Mouse (Mus musculus) spleen, adult 18-20 months (tissue): ENCODE data around the gene Zfp512b.

ENCODE experiments used
- DNase-seq, 2 experiments: peaks; one replicate each; pipeline ENCODE4 v3.0.0; 2022; ENCODE audit warnings: mixed read lengths in 2 of 2

Zfp512b gene

DNA sequence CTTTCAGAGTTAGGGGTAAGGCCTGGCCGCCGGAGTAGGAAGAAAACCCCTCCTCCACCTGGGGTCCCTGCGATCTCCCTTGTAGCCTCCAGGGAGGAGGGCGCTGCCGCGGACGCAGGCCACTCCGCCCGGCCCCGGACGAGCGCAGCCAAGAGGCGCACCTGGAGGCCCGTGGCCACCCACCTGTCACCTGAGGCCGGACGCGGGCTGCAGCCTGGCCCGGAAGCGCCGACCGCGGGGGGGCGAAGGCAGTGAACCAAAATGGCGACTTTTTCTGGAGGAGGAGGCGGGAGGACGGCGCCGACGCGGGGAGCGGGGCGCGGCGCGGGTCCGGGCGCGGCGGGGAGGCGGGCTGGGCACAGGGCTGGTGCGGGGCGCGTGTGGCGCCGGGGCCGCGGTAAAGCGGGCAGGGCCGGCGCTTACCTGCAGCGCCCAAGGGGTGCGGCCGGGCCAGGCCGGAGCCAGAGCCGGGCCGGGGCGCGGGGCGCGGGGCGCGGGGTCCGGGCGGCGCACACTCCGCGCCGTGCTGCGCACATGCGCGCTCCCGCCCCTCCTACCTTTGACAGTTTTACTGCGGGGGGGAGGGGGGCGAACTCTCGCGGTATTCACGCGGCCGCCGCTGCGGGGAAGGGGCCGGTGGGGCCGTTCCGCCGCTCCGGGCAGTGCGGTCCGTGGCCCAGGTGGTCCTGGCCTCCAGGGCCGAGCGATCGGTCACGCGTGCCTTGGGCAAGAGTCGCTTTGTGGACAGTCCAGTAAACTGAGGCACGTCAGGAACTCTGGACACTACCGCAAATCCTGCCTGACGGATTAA is at the start of gene Zfp512b:
TSS of gene Zfp512b (minus strand) at position 573 of the 811 bp plus-strand sequence.
- DNase-seq, result peak; percentile 50 to 73

DNA sequence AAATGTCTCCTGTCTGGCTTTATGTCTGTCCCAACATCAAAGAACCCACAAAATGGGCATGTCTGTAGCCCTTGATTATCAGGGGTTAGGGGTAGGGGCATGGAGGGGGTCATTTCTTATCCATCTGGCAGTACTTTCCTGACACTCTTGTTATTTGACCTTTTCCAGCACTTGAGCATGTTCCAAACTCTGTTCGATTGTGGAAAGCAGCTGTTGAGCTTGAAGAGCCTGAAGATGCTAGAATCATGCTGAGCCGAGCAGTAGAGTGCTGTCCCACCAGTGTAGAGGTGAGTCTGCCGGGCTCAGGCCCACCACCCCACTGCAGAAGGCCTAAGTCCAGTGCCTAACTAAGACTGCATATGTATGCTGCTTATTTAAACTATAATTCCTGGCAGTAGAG is 43.3 kb upstream of the Zfp512b start:
- no peak for DNase-seq

DNA sequence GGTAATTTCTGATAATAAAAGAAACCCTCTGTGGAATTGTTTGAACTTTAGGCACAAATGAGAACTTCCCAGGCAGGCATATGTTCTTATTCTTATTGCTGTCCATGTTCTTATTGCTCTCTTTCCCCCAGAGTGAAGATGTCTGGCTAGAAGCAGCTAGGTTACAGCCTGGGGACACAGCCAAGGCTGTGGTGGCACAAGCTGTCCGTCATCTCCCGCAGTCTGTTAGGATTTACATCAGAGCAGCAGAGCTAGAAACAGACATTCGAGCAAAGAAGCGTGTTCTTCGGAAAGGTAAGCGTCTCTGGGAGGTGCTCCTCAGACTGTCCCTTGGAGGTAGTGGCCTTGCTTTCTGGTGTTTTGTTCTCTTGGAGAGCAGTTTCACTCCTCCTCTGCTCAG is 40.0 kb upstream of the Zfp512b start:
- no peak for DNase-seq

DNA sequence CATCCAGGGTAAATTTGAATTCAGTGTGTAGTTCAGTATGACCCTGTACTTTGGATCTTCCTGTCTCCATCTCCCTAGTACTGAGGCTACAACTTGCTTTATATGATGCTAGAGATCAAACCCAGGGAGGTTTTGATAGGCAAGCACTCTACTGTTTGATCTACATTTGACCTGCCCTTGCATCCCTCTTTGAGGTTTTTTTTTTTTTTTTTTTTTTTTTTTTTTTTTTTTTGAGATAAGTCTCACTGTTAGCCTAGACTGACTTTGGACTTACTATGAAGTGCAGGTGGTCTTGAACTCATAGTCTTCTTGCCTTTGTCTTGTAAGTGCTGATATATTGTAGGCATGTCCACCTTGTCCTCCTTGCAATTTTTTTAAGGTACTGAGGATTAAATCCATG is 35.9 kb upstream of the Zfp512b start:
- no peak for DNase-seq

DNA sequence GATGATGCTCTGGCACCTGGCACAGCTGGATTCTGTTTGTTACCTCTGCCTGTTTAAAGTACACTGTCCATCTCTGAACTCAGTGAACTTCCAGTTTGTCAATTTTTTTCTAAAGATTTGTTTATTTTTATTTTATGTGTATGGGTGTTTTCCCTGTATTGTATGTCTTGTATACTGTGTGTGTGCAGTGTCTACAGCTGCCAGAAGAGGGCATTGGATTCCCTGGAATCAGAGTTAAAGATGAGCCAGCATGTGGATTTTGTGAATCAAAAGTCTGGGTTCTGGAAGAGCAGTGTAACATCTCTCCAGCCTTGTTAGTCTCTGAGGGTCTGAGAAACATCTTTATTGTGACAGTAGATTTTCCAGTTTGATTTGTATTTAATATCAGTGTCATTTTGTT is 30.8 kb upstream of the Zfp512b start:
- peak in 1 of 2 experiments; percentile 11 for DNase-seq

DNA sequence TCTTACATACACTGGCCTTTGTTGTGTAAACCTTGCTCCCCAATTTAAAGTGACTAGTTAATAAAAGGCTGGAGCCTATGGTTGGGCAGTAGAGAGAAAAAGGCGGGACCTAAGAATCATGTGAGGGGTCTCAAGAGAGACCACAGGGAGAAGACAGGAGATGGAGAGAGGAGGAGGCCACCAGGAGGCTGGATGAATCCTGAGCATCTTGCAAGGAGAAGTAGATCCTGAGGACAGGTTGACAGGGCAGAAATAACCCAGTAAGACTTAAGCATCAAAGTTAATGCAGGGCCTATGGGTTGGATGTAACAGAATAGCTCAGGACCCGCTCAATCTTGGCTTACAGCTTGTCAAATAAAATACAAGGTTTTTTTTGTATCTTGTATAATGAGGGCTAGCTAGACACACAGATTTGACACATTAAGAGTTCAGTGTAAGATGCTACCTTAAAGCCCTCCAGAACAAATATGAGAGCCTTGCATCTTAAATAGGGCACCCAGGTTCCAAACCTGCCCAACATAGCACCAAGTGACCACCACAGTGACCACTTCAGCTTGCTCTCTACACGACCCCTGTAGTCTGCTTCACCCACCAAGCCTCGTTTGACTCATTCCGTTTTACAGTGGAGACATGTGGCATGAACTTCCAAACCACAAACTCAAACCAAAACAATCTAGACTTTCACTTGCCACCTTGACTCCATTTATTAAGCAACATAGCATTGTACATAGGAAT is 26.3 kb upstream of the Zfp512b start:
- DNase-seq, result no peak

DNA sequence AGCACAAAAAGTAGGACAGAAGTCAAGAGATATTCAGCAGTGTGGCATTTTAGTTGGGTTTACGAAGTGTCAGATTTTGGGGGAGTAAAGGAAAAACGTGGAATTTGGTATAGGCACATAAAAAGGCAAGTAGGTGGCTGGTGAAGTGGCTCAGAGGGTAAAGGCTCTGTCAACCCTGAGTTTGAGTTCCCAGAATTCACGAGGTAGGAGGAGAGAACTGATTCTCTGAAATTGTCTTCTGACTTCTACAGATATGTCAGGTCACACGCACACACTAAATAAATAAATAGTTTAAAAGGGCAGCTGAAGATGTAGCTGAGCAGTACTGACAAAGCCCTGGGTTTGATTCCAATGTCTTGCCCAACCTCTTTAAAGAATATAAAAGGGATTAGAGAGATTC is 9.8 kb upstream of the Zfp512b start:
- DNase-seq, result no peak

DNA sequence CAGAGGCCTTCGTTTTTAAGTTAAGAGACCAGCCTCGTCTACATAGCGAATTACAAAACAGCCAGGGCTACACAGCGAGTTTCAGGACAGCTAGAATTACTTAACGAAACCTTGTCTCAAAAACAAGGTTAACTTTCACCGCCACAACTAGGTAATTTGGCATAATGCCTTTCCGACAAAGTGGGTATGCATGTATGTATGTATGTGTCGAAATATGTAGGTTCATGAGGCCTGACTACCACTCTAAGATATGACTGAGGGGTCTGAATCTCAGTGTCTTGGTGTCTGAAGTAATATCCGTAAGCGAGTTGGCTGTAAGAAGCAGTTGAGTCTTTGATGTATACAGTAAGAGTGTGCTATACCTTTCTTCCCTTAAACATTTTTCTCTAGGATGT is 9.1 kb upstream of the Zfp512b start:
- DNase-seq, result no peak

DNA sequence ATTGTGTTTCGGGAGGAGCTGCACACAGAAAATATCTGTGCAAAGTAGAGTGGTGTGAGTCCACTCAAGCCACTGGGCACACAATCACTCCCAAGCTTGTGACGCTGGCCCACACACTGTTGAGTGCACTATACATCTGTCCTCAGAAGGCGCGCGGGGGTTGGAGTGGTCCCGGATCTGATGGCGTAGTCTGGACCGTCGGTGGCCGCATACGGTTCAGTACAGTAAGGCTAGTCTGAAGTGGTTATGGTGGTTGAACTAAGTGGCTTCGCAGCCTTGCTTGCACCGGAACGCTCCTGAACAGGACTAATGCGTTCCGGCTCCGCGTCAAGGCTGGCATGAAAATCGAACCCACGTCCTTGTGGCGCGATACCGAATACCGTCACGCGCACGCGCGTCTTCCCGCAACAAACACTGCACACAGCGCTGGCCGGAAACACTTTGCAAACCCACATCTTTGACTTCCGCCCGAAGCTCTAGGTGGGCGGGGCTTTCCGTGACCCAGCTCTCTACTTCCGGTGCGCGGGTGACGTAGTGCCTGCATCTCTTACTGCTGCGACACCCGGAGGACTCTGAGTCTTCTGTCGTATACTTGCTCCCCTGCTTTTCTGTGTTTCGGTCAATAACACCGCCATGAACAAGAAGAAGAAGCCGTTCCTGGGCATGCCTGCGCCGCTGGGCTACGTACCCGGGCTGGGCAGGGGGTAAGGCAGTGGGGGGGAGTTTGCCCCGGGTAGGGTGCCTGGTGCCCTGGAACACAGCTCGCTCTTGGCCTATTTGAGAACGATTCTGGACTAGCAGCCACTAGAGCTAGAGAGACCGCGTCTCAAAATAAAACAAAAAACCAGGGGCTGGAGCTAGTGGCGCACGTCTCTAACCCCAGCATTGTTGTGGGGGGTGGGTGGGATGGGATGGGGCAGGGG is 8.5 kb upstream of the Zfp512b start:
- DNase-seq, result peak; percentile 93 to 94

DNA sequence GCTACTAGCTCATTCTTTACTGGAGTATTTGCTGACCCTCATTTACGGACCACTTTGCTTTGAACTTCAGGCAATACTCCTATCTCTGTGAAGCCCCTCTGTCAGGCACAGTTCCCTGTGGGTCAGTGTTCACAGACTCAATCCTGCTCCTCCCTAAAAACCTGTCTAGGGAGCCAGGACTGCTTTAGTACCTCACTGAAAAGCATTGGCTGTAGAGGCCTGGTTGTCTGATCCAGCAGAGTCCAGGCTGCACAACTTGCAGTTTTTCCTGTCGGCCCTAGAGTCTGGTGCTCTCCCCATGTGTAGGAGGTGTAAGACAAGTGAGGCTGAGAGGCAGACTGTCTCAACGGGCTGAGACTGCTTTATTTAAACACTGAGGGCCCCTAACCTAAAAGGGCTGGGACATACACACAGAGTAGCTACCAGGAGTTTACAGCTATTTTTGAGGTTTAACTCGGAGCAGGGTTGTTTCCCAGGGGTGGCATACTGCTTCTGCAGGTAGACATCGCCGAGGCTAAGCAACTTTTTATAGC is 7.7 kb upstream of the Zfp512b start:
- no peak for DNase-seq

DNA sequence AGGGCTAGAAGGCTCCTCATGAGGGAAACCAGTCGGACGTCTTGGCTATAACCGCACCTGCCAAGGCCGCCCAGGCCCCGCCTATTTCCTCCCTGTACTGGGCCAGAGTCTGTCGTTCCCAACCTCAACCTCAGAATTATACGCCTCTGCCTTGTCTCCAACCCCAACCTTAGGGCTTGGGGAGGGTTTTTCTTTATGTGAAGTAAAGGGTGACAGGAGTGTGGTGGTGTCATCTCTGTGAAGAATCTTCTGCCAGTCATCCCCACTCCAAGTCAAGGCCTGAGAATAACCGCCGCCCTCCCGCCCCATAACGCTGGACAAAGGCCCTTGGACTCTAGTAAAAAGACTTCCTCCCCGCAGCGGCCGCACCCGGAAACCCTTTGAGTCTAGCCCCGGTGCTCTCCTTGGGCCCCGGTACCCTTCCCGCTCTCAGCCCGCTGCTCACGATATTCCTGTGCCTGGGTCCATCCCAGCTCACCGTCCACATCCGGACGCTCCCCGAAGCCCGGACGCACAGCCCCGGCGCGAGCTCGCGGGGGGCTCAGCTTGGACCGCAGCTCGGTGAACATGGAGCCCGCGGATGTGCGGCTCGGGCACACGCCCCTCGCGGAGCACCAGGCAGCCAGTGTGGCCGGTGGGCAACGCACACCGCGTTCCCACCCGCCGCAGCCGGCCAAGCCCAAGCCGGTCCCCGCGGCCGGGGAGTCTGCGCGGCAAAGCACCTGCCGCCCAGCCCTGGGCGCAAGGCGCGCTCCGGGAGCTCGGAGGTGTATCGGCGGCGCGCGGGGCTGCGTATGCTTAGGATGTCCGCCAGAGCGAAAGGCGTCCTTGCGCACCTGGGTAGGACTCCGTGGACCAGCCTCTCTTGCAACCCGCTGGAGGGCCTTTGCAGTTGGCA is 6.1 kb upstream of the Zfp512b start, which contains the start of gene Samd10:
TSS of gene Samd10 (minus strand) at position 759 of the 898 bp plus-strand sequence.
- DNase-seq, result peak; percentile 45 to 67

DNA sequence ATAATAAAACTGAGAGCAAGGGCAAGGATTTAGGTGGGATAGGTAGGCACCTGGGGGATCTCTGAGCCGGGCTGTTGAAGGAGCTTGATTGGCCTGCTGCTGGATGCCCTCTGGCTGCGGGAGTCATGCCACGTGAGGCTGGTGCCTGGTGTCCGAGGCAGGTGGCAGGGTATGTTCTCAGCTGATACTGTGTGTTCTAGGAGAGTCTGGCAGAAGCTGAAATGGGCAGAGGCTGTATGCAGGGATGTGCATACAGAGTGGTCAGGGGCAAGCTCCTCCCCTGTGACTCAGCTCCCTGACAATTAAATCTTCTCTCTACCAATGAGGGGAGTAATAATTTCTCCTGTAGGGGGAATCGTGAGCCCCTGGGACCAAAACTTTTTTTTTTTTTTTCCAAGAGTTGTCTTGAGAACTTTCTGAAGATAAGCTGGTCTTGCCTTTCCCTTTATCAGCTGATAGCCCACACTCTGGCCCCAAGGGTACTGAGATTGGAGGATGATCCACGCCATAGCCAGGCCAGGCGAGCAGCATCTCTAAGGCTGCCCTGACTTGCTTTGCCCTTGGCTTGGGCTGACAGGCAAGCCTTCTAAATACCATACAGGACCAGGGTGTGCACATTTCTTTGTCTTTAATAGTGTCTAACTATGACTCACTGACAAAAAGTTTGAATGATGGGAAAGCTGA is 4.9 kb upstream of the Zfp512b start:
- no peak for DNase-seq

DNA sequence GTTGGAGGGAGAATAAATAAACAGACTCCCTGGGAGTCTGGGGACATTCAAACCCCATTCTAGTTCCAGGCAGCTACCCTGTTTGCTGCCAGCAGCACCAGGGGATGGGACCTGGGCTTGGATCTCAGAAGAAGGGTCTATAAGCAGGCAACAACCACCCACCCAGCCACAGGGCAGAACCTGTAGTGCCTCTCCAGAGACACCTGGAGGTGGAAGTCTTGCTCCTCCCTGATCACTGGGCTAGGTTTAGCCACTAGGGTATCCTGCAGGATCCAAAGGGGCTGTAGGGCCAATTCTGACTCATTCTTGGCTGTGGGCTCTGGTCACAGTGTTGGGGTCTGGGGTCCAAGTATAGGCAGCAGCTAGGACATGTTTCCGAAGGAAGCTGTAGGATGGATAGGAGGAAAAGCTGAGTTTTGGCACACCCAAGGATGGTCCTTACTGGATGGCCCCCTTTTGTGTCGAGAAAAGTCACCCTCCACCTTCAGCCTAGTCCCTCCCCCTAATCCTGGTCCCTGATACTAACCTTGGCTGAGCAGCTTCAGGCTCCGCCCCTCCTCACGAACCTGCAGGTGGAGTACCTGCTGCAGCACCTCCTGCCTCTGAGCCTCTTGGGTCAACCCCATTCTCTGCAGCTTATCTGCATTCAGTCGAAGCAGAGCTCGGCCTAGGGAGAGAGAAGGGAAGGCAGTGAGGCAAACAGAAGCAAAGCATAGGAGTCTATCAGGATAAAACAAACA is 3.8 kb upstream of the Zfp512b start:
- DNase-seq, result no peak

DNA sequence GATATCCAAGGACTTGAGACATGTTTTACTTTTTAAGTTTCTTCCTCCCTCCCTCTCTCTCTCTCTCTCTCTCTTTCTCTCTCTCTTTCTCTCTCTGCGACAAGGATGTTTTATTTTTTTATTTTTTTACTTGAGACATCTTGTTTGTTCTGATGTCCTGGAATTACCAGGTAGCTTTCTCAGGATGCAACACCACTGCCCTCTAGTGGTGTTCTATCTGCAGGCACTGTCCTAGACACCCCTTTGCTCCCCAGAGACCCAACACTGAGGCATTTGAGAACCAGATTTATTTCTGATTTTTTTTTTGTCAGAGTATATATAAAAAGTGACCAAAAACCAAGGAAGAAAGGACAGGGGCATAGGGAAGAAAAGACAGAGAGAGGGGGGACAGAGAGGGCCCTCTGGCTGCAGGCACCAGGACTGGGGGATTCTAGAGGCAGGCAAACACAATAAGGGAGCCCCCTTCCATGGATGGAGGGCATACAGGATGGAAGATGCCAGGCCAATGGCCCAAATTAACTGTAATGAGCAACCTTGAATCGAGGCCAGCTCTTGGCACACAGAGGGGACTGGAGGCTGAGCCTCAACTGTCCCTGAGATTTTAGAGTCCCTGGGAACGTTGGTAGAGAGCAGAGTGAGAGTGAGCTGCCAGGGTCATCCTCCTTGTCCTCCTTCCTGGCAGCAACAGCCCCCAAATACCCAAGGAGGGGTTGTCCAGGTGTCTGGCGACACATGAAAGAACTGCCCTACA is 2.5 kb upstream of the Zfp512b start:
- no peak for DNase-seq

DNA sequence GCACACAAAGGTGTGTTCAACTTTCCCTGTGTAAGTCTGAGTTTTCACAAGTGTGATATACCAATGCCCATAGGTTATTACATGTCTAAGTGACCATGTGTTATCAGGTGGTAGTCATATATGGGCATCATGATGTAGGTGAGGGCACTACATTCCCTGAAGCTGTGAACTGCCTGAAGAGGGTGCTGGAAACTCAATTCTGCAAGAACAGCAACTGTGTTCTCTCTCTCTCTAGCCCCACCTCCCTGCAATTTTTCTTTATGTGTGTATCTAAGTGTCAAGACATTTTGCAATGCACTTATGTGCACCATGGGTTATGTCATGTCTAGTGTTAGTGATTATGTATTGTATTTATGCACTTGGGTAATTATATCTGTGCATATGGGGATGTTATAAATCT is 1.3 kb upstream of the Zfp512b start:
- no peak for DNase-seq

DNA sequence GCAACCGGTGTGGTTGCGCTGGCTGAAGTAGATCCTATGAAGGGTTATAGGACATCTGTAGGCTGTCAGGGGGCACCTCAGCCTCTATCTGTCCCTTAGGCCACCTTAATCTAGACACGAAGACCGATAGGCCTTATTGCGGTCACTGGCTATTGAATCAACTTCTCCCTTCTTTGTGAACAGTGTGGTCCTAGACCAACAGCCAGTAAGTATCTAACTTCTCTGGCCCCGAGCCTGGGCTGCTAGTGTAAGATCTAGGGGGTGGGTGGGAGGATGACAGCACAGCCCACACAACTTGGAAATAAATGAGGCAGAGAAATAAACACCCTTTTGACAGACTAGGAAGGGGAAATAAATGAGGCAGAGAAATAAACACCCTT is 429 bp upstream of the Zfp512b start:
- DNase-seq, result peak in 1 of 2 experiments; percentile 28

DNA sequence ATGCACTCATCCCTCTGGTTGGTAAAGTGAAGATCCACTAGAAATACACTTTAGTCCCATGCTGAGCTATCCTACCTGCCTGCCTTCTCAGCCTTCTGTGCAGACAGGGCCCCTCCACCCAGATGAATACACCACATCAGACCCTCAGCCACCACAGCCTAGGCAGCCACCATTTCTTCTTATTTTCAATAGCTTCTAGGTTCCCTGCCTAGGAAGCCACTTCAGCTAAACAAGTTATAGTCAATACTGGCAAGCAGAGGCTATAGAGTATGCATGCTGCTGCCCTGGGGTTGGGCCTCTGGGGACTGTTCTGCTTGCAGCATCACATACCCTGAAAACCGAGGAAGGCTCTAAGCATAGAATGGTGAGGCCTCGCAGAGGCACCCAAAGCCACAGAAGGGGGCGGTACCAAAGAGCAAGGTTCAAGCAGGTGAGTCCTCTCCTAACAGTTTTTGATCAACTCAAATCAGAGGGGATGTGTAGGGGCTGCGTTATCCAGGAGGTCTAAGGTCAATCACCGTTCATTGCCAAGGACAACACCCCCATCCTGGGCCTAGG is 996 bp downstream of the Zfp512b start, which contains the start of gene Prpf6:
TSS of gene Prpf6 (plus strand) at position 341 of the 558 bp plus-strand sequence.
- no peak for DNase-seq

DNA sequence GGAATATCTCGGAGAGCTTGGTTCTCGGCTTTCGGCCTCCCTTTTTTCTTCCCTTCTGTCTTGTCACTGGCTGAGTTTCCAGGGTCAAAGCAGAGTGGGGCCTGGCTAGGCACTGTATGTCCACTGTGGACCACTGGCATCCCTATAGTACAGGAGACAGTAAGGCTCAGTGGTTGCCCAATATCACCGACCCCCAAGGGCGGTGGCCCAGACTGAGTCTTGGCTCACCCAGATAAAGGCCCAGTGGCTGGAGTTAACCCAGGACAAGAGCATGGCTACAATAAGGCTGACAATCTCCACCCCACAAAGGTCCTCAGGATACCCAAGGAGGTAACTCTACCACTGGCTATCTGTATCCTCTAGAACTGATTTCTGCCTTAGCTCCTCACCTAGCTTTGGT is 2.1 kb downstream of the Zfp512b start:
- DNase-seq, result no peak

DNA sequence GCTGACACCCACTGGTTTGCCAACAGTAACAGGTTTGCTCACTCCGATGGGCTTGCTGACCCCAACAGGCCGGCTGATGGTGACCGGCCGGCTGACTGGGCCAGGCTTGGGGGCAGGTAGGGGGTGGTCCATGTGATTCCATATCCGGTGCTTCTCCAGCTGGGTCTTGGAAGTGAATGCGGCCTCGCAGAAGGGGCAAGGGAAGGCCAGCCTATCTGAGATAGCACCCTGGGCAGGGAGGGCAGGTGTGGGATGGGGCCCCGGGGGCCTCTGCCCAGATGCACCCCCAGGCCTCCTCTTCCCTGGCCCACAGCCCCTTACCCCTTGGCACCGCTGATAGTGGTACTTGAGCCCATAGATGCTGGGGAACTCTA is 2.9 kb downstream of the Zfp512b start:
- no peak for DNase-seq
